Mouse (Mus musculus) CH12.LX (cell line): ENCODE results near the gene Scarb1. TPM values are rescaled to one million over a fixed set of nuclear protein-coding genes. Genes with fewer than 3 reads are reported as not detected.

Experiments used
- DNase-seq: peaks from one replicate; pipeline ENCODE4 v3.0.0-alpha.2; 2013; ENCODE audit errors: extremely low read depth
- H3K27ac ChIP-seq: 2 replicates; pipeline ENCODE4 v1.5.1; 2012; ENCODE audit warnings: low read depth, mild to moderate bottlenecking, control low read depth, moderate library complexity; ENCODE audit not compliant: insufficient read depth
- H3K27me3 ChIP-seq: replicated peaks from 2 replicates; pipeline ENCODE3; 2012; ENCODE audit warnings: inconsistent platforms
- H3K36me3 ChIP-seq, 2 experiments: replicated peaks in 1 of 2; 2 replicates each; pipeline versions ENCODE3 to v1.6.1; 2012; ENCODE audit warnings: inconsistent platforms in 1 of 2, low read length in 1 of 2, mild to moderate bottlenecking in 1 of 2, mixed read lengths in 1 of 2, moderate library complexity in 1 of 2; ENCODE audit not compliant: control insufficient read depth in 1 of 2, insufficient read depth in 1 of 2
- H3K4me1 ChIP-seq, 2 experiments: 2 replicates each; pipeline ENCODE4 v1.6.1; 2012; ENCODE audit warnings: inconsistent platforms in 1 of 2, moderate library complexity in 1 of 2; ENCODE audit not compliant: insufficient read depth in 2 of 2, control insufficient read depth in 1 of 2
- H3K4me2 ChIP-seq: 2 replicates; pipeline ENCODE4 v1.6.1; 2012; ENCODE audit warnings: low read depth, mild to moderate bottlenecking, control low read depth; ENCODE audit not compliant: poor library complexity, insufficient read depth, severe bottlenecking
- H3K4me3 ChIP-seq, 3 experiments: fragments of 150-350 bp in 1 of 3; sonication (generic) in 1 of 3; replicated peaks in 1 of 3; 2 replicates each; pipeline versions ENCODE3 to v1.5.1; 2011 to 2012; ENCODE audit warnings: low read depth in 2 of 3, low read length in 2 of 3, mild to moderate bottlenecking in 2 of 3, moderate library complexity in 2 of 3, control low read depth in 1 of 3, improper control_type of control experiment in 1 of 3, inconsistent platforms in 1 of 3, mixed read lengths in 1 of 3; ENCODE audit not compliant: poor library complexity in 1 of 3
- H3K79me2 ChIP-seq: replicated peaks from 2 replicates; pipeline ENCODE4 v1.6.1; 2012; ENCODE audit warnings: mild to moderate bottlenecking, moderate library complexity; ENCODE audit not compliant: control insufficient read depth, poor library complexity, insufficient read depth, severe bottlenecking; ENCODE audit errors: extremely low read depth
- H3K9ac ChIP-seq: 2 replicates; pipeline ENCODE4 v1.6.1; 2012; ENCODE audit warnings: low read depth, mild to moderate bottlenecking, control low read depth, moderate library complexity; ENCODE audit not compliant: insufficient read depth
- H3K9me3 ChIP-seq: replicated peaks from 2 replicates; pipeline ENCODE3; 2012; ENCODE audit warnings: low read length, inconsistent platforms, mixed read lengths
- ELF1 ChIP-seq: IDR thresholded peaks from 2 replicates; pipeline ENCODE4 v1.6.1; 2014; ENCODE audit warnings: low read depth, mild to moderate bottlenecking, inconsistent platforms, low read length, improper control_type of control experiment
- ETS1 ChIP-seq: conservative IDR thresholded peaks from 2 replicates; pipeline ENCODE4 v1.6.1; 2012; ENCODE audit warnings: low read depth, mild to moderate bottlenecking, inconsistent platforms, low read length, improper control_type of control experiment, moderate library complexity
- HCFC1 ChIP-seq: IDR thresholded peaks from 2 replicates; pipeline ENCODE4 v1.6.1; 2012; ENCODE audit warnings: low read depth, mild to moderate bottlenecking, inconsistent platforms, low read length, improper control_type of control experiment
- IRF4 ChIP-seq: IDR thresholded peaks from 2 replicates; pipeline ENCODE4 v1.6.1; 2014; ENCODE audit warnings: low read depth, mild to moderate bottlenecking, inconsistent platforms, low read length, improper control_type of control experiment
- KAT2A ChIP-seq: IDR thresholded peaks from 2 replicates; pipeline ENCODE4 v1.6.1; 2012; ENCODE audit warnings: low read length, improper control_type of control experiment, inconsistent platforms; ENCODE audit not compliant: insufficient replicate concordance
- MAFK ChIP-seq: IDR thresholded peaks from 2 replicates; pipeline ENCODE4 v1.6.1; 2011; ENCODE audit warnings: low read length, improper control_type of control experiment; ENCODE audit not compliant: insufficient replicate concordance
- MAX ChIP-seq: IDR thresholded peaks from 2 replicates; pipeline ENCODE4 v1.6.1; 2011; ENCODE audit warnings: low read length, improper control_type of control experiment
- MEF2A ChIP-seq: IDR thresholded peaks from 2 replicates; pipeline ENCODE4 v1.6.1; 2014; ENCODE audit warnings: low read depth, mild to moderate bottlenecking, inconsistent platforms, low read length, improper control_type of control experiment, borderline replicate concordance
- MXI1 ChIP-seq: IDR thresholded peaks from 2 replicates; pipeline ENCODE4 v1.6.1; 2011; ENCODE audit warnings: mild to moderate bottlenecking, low read depth, low read length, improper control_type of control experiment
- MYC ChIP-seq: IDR thresholded peaks from 2 replicates; pipeline ENCODE4 v1.6.1; 2011; ENCODE audit warnings: low read depth, mild to moderate bottlenecking, improper control_type of control experiment, low read length
- POLR2A ChIP-seq: IDR thresholded peaks from 2 replicates; pipeline ENCODE4 v1.6.1; 2011; ENCODE audit warnings: low read depth, mild to moderate bottlenecking, improper control_type of control experiment, low read length
- POLR2AphosphoS2 ChIP-seq: IDR thresholded peaks from 2 replicates; pipeline ENCODE4 v1.6.1; 2011; ENCODE audit warnings: low read depth, low read length, improper control_type of control experiment
- RAD21 ChIP-seq: IDR thresholded peaks from 2 replicates; pipeline ENCODE4 v1.6.1; 2011; ENCODE audit warnings: low read depth, mild to moderate bottlenecking, low read length, improper control_type of control experiment, moderate library complexity
- TCF12 ChIP-seq: IDR thresholded peaks from 2 replicates; pipeline ENCODE4 v1.6.1; 2014; ENCODE audit warnings: low read depth, mild to moderate bottlenecking, inconsistent platforms, low read length, improper control_type of control experiment
- UBTF ChIP-seq: IDR thresholded peaks from 2 replicates; pipeline ENCODE4 v1.6.1; 2012; ENCODE audit warnings: low read depth, mild to moderate bottlenecking, inconsistent platforms, low read length, improper control_type of control experiment, moderate library complexity
- ZC3H11A ChIP-seq: IDR thresholded peaks from 2 replicates; pipeline ENCODE4 v1.6.1; 2012; ENCODE audit warnings: low read depth, mild to moderate bottlenecking, inconsistent platforms, low read length, improper control_type of control experiment
- ZMIZ1 ChIP-seq: IDR thresholded peaks from 2 replicates; pipeline ENCODE4 v1.6.1; 2012; ENCODE audit warnings: low read depth, mild to moderate bottlenecking, inconsistent platforms, low read length, improper control_type of control experiment
- dilution Hi-C: fragments of 300-500 bp; cut with MboI; formaldehyde crosslinking; loops from 2 replicates; pipeline ENCODE4 v1.14.3; 2020; ENCODE audit warnings: low sequenced_read_pairs; ENCODE audit not compliant: extremely low pct_unique_long_range_greater_than_20kb, extremely low pct_ligation_motif_present
- in situ Hi-C: fragments of 300-500 bp; cut with MboI; formaldehyde crosslinking; loops from 3 replicates; pipeline ENCODE4 v1.14.3; 2019; ENCODE audit warnings: low sequenced_read_pairs, low pct_ligation_motif_present, low pct_unique_long_range_greater_than_20kb, mixed read lengths
- polyA plus RNA-seq: library from polyadenylated mRNA; unstranded; fragments of >175 nt; gene quantifications from 2 replicates; pipeline ENCODE4 v1.2.1, GENCODE M21; 2012; ENCODE audit warnings: low read depth; ENCODE audit not compliant: insufficient read length
- total RNA-seq, 2 experiments: library from RNA; depleted of rRNA; stranded (reverse); fragments of 300-350 nt in 1 of 2; fragments of >200 nt in 1 of 2; gene quantifications; 2 replicates each; pipeline ENCODE4 v1.2.3; 2012 to 2014

Gene Scarb1
- total and polyA plus RNA-seq, 3 experiments = 11.6 to 24.7 (median 20.0) TPM

- DNase-seq = no peak
- no peaks in the 10 kb centered on the region for H3K79me2 ChIP-seq
- peaks cover 0 to 30% of the 10 kb centered on the region in 2 experiments for H3K36me3 ChIP-seq
- no peak overlapping the region for H3K4me3 ChIP-seq
- in situ Hi-C loops (no loop called here), dilution Hi-C loops (no loop called here)
- TF ChIP-seq MXI1 (no peak), RAD21 (no peak), MAFK (no peak), HCFC1 (no peak), MYC (no peak), KAT2A (no peak), POLR2A (no peak), UBTF (no peak), MEF2A (no peak), ZMIZ1 (no peak), ZC3H11A (no peak), TCF12 (no peak), ELF1 (no peak)
- H3K9me3 ChIP-seq = no peaks in the 10 kb centered on the region
- peaks cover 7% of the 10 kb centered on the region for H3K27me3 ChIP-seq
- peaks cover 5 to 34% of the 10 kb centered on the region in 2 experiments; a peak in 2 of 4 replicates for H3K4me1 ChIP-seq
- no peak overlapping the region for H3K27ac ChIP-seq
- H3K9ac ChIP-seq = no peak overlapping the region
- no peak overlapping the region for H3K4me2 ChIP-seq
Observed at GRCm38 (mm10) chr5:125337526-125337925, 3.4 kb downstream of the Scarb1 start.

GRCm38 (mm10) chr5:125337012-125337411 is 3.9 kb downstream of the Scarb1 start:
- TF ChIP-seq POLR2AphosphoS2 (no peak), IRF4 (no peak), RAD21 (no peak), MAX (no peak), ETS1 (no peak)
- H3K4me2 ChIP-seq = no peak overlapping the region
- no peak for DNase-seq
- peaks cover 0 to 31% of the 10 kb centered on the region in 2 experiments for H3K36me3 ChIP-seq
- no peak overlapping the region for H3K9ac ChIP-seq
- in situ Hi-C loops = no loop called here
- H3K79me2 ChIP-seq = no peaks in the 10 kb centered on the region
- no peaks in the 10 kb centered on the region for H3K9me3 ChIP-seq
- H3K4me3 ChIP-seq = no peak overlapping the region
- H3K27ac ChIP-seq = no peak overlapping the region
- dilution Hi-C loops = no loop called here
- peaks cover 5% of the 10 kb centered on the region for H3K27me3 ChIP-seq
- peaks cover 5 to 39% of the 10 kb centered on the region in 2 experiments; a peak in 2 of 4 replicates for H3K4me1 ChIP-seq
